Mouse (Mus musculus): ENCODE results near the gene Map2k2. TPM values are rescaled to one million over a fixed set of nuclear protein-coding genes. Genes with fewer than 3 reads are reported as not detected.
"Not testable (repeated sequence)": the region's sequence is repeated elsewhere in the genome, so short reads cannot be mapped to it uniquely, and the experiment has no call there.

Gene Map2k2
- total RNA-seq, 2 experiments from 2014 or later, result 129 to 131 TPM

DNA sequence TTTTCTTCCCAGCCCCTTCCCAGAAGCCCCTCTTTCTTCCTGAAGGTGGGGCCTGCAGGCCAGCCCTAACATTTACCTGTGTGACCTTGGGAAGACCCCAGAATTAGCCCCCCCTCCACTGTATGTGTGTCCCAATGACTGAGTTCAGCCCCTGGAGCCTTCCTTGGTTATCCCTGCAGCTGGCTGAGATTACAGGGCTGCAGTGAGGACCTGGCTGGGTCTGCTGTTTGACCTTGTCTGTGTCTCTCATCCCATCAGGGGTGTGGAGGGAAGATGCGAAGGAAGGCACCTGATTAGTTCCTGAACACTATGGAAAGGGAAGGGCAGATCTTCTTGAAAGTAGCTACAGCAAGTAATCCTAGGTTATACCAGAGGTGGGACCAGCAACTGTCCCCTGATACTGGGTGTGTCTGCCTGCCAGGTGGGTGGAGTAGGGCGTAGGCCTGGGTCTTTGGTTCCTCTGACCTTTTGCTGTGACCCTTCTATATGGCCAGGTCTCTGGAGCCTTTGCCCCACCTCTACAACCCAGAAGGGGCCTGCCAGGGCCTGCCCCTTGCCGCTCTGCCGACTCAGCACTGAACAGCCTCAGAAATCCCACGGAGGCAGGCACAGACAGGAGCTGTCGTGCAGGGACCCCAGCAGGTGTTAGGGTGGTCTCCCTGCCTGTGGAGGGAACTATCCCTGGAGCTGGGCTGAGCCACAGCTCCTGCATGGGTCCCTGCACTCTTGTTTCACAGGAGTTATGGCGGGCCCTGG is 35.9 kb downstream of the Map2k2 start:
- DNase-seq, result no peak

DNA sequence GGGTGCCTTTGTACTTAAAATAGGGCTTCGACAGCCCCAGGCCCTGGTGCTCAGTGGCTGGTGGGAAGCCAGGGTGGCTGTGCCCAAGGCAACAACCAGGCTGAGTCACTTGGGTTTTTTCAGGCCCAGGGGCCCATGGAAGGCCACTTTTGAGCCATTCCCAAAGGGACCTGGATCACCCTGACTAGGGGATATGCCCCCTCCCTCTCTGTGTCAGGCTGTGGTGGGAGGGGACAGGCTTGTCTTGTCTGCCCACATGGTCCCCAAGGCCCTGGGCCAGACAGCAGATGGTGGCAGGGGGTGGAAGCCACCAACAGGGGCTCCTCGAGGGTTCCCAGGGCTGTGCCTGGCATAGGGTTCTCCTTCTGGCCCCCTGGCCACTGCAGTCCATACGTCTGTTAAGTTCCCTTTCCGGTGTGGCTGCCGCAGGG is 36.9 kb downstream of the Map2k2 start:
- intact Hi-C loops (cut with DNase I), result no loop called here
- DNase-seq, result no peak

More for the DNA sequence above, 35.9 kb downstream of the Map2k2 start:
- intact Hi-C loops (cut with DNase I), result loop anchor here (2.0 kb wide), 1 partner anchor 25 kb away; the partner anchor contains the start of gene Pias4

DNA sequence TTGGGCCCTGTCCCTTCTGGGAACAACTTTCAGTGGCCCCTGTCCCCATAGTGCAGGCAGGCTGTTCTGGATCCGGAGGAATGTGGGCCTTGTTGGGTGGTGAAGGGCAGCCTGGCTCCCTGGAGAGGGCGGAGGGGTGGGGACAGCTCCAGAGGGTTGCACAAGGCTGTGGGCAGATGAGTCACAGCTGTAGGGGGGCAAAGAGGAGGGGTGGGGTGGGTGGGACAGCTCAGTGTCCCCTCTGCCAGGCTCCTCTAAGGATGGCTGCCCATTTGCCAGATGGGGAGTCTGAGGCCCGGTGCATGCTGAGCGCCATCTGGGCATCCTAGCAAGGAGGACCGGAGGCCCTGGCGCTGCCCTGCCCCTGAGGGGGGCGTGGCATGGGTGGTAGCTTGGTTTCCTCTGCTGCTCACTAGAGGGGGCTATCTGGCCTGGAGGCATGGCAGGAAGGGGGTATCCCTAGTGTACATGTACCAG is 37.5 kb downstream of the Map2k2 start:
- DNase-seq, result no peak
- intact Hi-C loops (cut with DNase I), result no loop called here

DNA sequence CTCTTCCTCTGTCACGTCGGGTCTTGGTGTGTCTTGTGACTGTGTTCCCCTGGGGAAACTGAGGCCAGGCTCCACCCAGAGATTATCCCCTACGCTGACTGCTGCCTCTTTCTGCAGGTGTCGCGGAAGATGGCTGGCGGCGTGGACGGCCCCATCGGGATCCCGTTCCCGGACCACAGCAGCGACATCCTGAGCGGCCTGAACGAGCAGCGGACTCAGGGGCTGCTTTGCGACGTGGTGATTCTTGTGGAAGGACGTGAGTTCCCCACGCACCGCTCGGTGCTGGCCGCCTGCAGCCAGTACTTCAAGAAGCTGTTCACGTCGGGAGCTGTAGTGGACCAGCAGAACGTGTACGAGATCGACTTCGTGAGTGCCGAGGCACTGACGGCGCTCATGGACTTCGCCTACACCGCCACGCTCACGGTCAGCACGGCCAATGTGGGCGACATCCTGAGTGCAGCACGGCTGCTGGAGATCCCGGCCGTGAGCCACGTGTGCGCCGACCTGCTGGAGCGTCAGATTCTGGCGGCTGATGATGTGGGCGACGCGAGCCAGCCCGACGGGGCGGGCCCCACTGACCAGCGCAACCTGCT is 38.2 kb downstream of the Map2k2 start:
- intact Hi-C loops (cut with DNase I), result no loop called here
- DNase-seq, result no peak

DNA sequence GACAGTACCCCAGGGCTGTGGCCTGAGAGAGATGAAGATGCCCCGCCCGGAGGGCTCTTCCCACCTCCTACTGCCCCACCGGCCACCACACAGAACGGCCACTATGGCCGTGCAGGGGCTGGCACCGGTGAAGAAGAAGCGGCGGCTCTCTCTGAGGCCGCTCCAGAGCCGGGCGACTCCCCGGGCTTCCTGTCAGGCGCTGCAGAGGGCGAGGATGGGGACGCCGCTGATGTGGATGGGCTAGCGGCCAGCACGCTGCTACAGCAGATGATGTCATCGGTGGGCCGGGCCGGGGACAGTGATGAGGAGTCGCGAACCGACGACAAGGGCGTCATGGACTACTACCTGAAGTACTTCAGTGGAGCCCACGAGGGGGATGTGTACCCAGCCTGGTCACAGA is 39.0 kb downstream of the Map2k2 start:
- intact Hi-C loops (cut with DNase I), result no loop called here
- peak in 1 of 2 experiments; percentile 68 for DNase-seq

DNA sequence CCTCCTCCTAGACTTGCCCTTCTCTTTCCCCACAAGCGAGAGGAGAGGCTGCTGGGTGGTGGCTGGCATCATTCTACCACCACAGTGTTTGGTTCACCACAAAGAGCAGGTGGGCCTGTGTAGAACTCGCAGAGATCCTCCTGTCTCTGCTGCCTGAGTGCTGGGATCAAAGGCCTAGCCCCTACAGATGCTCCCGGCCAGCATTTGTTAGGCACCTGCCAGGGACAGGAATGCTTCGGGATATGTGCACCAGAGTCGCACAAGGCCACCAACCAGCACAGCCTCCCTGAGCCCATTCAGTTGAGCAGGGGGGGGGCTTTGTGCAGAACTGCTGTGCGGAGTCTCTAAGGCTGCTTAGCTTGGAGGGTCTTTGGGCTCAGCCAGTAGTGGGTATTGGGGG is 39.6 kb downstream of the Map2k2 start:
- DNase-seq, result no peak
- intact Hi-C loops (cut with DNase I), result no loop called here

DNA sequence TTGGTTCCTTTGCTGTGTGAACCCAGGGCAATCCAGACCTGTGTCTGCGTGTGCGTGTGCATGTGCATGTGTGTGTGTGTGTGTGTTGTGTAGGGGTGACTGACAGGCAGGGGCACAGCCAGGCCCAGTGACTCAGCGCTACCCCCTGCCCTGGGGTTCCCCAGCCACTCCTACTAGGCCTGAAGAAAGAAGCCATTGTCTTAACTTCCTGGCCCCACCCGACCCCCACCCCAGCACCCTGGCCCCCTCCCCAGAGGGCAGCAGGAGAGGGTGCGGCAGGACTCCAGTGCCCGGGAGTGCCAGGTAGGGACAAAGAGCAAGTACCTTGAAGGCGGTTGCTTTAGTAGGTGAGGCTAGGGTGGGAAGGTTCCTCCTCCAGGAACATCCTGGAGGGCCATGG is 40.1 kb downstream of the Map2k2 start:
- DNase-seq, result no peak
- intact Hi-C loops (cut with DNase I), result no loop called here

DNA sequence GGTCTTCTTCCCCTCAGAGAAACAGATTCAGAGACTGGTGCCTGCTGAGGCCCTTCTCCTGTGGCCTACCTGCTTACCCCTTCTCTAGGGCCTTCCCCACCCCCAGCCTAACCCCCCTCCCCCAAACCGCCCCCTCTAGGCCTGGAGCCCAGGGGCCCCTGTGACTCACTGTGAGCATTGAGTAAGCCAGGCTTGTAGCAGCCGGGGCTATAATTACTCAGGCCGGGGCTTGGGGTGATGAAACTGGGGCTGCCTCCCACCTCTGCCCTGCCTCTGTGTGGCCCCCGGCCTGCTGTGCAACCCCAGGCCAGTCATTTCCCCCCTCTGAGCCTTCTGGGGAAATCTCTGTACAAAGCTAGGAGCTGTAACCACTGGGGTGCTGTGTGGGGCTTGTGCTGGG is 40.6 kb downstream of the Map2k2 start:
- intact Hi-C loops (cut with DNase I), result no loop called here
- DNase-seq, result no peak

DNA sequence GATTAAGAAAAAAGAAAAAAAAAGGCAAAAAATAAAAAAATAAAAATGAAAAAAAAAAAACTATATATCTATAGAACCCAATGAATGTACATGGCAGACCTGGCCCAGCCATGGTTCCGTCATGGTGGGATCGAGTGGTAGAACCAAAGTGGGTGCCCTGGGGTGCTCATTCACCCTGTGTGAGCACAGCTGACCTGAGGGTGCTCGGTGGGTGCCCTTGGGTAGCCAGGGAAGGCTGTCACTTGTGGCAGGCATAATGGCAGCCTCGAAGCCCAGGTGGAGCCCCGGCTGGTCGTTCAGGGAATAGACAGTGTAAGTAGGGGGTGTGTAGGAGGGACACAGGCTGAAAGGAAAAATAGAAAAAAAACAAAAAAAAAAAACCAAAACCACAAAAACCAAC is 45.5 kb downstream of the Map2k2 start:
- DNase-seq, result no peak
- intact Hi-C loops (cut with DNase I), result no loop called here

DNA sequence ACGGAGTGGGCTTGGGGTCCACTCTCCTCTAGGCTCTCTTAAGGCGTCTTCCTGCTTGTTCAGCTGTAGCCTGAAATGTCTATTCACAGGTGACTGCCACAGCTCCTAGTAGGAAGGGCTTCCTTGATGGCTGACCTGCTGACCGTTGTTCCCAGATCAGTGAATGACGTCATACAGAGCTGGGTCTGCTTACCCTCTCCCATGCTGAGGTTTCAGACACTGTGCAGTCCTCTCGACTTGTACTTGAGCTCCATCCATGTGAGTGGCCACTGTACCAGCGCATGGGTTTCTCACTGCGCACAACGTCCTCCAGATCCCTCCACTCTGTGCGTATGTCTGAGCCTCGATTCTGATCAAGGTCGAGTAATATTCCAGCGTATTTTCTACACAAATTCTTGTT is 46.9 kb downstream of the Map2k2 start:
- no peak for DNase-seq
- intact Hi-C loops (cut with DNase I), result no loop called here

DNA sequence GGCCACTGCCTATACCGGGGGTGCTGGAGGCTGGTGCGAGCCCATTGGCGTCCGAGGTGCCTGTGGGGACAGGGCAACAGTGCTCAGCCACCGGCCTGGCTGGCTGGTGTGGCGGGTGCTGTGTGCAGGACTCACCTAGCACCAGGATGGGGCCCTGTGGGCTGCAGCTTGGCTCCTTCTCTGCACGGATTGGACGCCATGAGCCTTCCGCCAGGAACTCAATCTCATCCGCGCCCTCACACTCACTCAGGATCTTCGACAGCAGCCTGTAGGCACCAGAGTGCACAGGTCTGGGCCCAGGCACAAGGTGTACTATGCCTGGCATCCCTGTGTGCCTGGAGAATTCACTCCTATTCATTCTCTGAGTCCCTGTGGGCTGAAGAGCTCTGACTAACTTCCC is 48.6 kb downstream of the Map2k2 start:
- intact Hi-C loops (cut with DNase I), result no loop called here
- no peak for DNase-seq

DNA sequence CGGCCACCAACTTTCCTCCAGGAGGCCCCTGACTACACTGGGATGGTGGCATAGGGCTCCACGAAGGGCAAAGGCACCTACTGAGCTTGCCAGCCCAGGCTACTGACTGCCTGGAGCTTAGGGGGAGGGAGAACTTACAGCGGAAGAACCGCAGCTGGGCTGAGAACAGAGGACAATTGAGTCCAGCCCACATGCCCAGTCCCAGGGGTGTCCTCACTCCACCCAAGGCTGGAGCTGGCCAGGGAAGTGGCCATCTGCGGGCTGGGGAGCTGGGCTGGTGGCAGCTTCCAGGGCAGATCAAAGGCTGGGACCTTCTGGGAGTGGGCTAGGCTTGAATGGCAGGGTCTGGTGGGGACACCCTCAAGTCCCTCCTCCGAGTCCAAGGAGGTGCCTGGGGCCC is 49.0 kb downstream of the Map2k2 start:
- DNase-seq, result peak in 1 of 2 experiments; percentile 21
- intact Hi-C loops (cut with DNase I), result no loop called here

DNA sequence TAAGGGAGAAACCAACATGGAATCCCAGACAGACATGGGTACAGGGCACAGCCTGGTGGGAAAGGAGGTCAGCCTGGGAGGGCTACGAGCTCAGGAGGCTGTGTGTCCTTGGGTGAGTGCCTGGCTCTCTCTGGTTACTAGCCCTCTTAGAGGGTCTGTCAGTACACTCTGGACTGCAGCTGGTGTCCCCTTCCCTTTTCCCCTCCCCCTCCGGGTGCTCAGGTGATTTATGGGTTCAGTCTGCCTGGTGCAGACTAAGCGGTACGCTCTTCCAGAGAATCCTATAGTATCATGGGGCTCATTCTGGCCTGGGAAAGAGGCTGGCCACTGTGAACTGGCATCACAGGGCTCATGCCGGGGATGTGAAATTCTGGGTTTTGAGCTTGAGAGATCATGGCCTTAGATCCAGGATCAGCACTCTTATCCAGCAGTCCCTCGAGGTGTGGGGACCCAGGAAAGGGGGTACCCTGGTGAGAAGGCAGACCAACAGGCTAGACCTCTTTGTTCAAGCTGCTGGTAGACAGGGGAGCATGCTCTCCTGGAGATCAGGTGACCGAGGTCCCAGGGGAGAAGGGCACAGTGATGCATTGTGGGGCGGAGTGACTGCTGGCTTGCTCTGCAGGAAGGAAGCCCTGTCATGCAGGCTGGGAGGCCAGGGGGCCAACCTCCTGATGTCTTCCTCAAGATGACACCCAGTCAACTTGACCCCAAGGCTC is 56.0 kb downstream of the Map2k2 start:
- intact Hi-C loops (cut with DNase I), result no loop called here
- DNase-seq, result peak in 1 of 2 experiments; percentile 34

DNA sequence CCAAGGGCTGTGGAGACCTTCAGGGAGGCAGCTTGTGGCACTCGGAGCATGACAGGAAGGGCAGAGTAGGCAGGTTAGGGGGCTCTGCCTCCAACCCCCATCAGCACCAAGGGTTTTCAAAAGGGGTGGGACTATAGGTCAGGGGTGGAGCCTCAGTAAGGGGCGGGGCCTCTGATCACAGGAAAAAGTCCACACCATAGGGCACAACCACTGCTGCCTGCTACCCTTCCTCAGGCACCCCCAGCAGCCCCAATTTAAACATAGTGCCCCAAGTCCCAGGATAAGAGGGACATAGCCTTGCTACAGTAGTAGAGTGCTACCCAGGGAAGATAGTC is 56.6 kb downstream of the Map2k2 start:
- no peak for DNase-seq
- intact Hi-C loops (cut with DNase I), result no loop called here

DNA sequence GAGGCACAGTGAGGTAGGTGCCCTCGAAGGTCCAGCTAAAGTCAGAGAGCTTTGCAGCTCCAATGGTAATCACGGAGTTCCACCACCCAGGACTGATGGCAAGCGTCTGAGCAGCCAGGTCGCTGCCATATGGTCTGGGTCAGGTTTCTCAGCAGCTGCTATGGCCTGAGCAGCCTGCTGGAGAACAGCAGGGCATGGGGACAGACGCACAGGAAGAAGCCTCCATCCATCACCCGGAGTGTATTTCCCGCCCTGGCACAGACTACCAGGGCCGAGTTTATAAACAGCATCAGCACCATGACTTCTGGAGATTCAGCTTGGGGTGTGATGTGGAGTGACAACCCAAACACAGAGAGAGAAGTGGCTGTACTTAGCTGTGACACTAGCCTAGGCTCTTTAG is 59.4 kb downstream of the Map2k2 start:
- no peak for DNase-seq
- intact Hi-C loops (cut with DNase I), result no loop called here

DNA sequence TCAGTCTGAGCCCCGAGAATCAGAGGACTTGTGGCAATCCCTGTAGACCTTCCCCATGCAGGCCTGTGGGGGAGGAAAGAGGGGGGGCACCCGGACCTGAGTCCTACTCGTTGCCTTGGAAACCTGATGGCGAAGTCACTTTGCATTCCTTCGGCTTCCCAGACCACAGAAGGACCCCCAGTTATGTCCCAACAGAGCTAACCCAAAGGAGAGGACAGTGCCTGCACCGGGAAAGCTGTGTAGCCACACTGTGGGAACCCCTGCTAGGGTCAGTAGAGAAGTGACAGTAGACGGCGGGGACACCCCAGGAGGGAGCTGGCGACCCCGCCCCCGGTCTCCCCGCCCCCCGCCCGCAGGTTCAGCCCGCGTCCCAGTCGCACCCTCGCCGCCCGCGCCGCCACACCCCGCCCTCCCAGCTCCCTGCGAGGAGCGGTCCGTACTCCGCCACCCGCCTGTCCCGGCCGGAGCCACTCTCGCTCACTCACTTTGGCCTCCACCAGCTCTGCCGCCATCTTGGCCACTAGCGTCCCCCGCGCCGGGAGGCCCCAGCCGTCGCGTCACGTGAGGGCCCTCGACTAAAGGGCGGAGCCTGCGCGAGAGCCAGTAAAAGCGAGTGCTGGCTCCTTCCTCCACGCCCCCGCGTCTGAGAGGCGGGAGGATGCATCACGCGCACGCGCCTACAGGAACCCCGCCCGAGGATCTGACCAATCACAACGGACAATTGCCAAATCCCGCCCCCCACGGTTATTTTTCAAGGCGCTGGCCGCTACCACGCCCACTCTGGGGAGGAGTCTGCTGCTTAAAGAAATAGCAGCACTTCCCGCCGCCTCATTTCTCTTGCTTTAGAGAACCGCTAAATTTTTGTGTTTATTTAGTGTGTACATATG is 61.7 kb downstream of the Map2k2 start, which contains the start of gene Pias4:
Pias4 (minus strand) TSS at position 724 of the 887 bp plus-strand sequence.
- intact Hi-C loops (cut with DNase I), result loop anchor here (2.0 kb wide), 1 partner anchor 27 kb away; no protein-coding TSS in a partner anchor
- DNase-seq, result peak; percentile 100

DNA sequence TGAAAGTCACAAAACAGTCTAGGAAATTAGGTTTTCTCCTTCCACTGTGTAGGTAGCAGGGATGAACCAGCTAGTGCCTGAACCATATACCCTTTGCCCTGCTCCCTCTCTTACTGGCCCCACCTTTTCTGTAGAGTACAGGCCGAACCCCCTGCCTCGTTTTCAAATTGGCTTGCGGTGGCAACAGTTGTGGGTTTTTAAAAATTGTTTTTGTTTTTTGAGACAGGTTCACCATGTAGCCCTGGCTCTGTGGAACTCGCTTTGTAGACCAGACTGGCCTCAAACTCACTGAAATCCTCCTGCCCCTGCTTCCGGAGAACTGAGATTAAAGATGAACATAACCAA is 62.3 kb downstream of the Map2k2 start:
- DNase-seq, result no peak
- intact Hi-C loops (cut with DNase I), result no loop called here

DNA sequence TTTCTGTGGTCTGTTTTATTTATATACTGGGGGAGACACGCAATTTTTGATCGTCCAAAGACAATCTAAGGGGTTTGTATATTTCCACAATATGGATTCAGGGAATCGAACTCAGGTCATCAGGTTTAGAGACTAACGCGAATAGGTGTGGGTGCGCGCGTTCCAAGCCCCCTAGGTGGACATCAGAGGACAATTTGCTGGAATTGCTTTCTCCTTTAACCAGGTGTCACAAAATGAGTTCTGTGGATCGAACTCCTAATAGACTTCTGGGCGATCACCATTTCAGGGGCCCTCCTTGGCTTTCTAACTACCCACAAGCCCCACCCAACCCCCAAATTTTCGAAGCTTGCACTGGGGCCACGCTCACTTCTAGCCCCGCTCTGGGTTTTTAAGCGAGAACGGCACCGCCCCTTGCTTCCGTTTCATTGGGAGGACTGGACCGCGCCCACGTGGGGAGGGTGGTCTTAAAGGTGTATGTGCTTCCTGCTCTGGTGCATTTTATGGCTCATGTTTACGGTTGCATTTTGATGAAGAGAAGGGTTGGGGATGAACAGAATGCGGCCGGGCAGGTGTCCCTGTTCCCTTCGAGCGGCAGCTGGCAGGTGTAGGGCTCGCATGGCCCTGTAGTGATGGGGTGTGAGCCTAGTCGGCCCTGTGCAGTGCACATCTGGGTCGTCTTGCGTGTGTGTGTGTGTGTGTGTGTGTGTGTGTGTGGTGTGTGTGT is 63.0 kb downstream of the Map2k2 start:
- DNase-seq, result peak; percentile 88 to 90
- intact Hi-C loops (cut with DNase I), result no loop called here

DNA sequence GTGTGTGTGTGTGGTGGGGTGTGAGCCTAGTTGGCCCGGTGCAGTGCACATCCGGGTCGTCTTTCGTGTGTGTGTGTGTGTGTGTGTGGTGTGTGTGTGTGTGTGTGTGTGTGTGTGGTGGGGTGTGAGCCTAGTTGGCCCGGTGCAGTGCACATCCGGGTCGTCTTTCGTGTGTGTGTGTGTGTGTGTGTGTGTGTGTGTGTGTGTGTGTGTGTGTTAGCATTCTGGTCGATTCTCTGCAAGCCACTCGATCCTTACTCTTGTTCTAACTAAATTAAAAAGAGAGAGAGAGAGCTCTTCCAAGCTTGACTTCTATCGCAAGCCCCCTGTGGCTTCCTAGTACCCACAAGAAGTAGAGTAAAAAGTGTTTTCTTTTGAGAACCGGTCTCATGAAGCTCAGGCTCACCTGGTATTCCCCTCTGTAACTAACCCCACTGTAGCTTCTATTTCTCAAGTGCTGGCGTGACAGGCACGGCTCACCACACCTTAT is 63.7 kb downstream of the Map2k2 start:
- intact Hi-C loops (cut with DNase I), result not testable (repeated sequence)

DNA sequence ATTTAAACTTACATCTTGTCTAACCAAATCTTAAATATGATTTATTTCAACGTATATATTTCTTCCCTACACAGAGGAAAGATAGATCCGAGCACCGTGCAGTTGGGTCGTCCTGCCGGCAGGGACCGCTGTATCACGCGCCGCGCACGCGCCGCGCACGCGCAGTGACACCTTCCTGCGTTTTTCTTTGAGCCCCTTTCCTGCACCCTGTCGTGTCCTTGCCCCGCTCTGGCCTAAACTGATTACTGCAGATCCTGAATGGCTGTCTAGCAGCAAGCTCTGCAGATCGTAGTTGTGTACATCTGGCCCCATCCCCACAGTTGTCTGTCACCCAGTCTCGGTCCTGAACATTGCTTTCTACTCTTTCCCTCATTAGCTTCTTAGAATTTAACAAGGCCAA is 67.4 kb downstream of the Map2k2 start:
- intact Hi-C loops (cut with DNase I), result loop anchor here (5.0 kb wide), 1 partner anchor 86 kb away; no protein-coding TSS in a partner anchor
- peak; percentile 84 to 89 for DNase-seq

More for the DNA sequence above, 63.7 kb downstream of the Map2k2 start:
- peak; percentile 26 to 57 for DNase-seq
